Mouse (Mus musculus) embryonic fibroblast, embryonic 13.5 days (primary cell): ENCODE measurements around the gene Prkag2.

Source experiments
- CTCF ChIP-seq: IDR thresholded peaks from 2 replicates; pipeline ENCODE4 v1.5.1; 2011; ENCODE audit warnings: mild to moderate bottlenecking, control low read depth, low read length, moderate library complexity, borderline replicate concordance; ENCODE audit not compliant: insufficient read depth
- POLR2A ChIP-seq: IDR thresholded peaks from 2 replicates; pipeline ENCODE4 v1.6.1; 2011; ENCODE audit warnings: low read depth, mild to moderate bottlenecking, control low read depth, low read length, moderate library complexity

GRCm38 (mm10) chr5:25030276-25030681 is 70.2 kb downstream of the Prkag2 start:
- TF ChIP-seq CTCF: no peak
- TF ChIP-seq POLR2A: no peak
